Mouse (Mus musculus) heart, postnatal 0 days (tissue): ENCODE data around the gene Cpa5.

ENCODE experiments used
- CTCF ChIP-seq: IDR thresholded peaks from 2 replicates; pipeline ENCODE4 v1.5.1; 2016; ENCODE audit warnings: antibody characterized with exemption, control low read depth, low read depth
- EP300 ChIP-seq: IDR thresholded peaks from 2 replicates; pipeline ENCODE4 v1.6.1; 2016; ENCODE audit warnings: antibody characterized with exemption, low read depth

DNA sequence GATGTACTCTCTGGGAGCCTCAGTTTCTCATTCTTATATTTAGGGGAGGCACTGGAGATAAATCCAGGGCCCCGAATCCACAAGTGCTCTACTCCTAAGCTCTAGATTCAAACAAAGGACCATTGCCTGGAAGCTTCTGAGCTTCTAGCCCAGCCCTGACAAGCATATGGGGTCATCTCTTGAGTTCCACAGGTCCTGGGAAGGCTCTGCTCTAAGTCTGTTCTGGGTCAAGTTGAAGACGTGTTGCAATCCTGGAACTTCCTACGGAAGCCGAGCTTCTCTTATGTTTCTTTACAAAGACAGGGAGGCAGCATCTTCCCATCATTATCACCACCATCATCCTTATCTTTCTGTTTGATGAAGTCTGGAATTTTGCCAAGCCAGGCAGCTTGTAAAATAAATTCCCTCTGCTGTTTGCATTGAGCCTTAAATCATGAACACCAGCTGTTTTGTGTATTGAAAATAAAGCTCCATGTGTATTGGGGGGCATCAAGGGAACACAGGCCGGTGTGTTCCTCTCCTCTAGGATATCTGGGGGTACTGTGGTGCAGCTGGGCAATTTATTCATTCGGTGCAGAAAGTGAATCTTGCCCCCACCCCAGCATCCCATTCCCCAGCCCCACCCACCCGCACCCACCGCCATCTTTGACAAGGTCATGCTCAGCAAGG lies 14.4 kb upstream of the Cpa5 start:
- TF ChIP-seq CTCF: no peak
- no peak for TF ChIP-seq EP300
